Mouse (Mus musculus): ENCODE data around the gene Pik3r6. TPM values are rescaled to one million over a fixed set of nuclear protein-coding genes. Genes with fewer than 3 reads are reported as not detected.

Gene Pik3r6
- polyA plus RNA-seq, 1 experiment: not detected

DNA sequence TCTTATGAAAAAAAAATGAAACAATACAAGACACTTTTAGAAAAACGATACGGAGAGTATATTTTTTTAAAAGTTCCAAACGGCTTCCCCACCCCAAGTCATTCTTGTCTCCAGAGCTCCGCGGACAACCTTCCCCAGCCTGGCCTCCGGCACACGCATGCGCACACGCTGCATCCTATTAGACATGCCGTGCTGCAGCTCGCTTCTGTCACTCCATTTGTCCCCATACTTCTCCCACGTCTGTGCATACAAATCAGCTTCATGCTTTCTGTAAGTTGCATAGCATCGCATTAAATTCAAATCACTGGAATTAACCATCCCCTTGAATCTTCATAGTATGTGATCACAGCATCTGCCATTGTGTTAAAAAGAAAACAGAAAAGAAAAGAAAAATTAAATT lies 80.4 kb downstream of the Pik3r6 start:
- TF ChIP-seq GATA1 (IDR thresholded peaks at IDR 0.05; ENCODE audit: low read length): no peak

DNA sequence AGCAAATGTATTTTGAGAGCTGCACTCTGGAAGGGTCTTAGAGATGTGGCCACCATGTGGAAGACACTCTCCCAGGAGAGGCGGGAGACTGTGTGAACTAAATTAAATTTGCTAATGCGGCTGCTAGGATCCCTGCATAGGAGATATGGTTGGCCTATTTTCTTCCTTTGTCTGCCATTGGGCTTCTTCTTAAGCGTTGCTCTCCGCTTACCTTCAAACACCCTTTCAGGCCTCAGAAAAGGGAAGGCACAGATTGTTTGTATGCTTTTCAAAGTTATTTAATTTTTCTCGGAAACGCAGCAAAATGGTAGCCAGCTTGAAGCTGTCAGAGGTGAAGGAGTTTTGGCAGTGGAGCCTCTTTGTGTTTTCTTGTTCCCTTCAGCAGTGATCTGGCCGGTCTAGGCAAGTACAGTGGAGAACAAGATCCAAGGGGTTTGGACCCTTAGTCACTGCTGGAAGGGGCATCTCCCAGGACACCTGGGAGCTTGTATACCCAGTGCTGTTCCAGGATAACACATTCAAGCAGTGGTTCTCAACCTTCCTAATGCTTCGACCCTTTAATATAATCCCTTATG lies 81.2 kb downstream of the Pik3r6 start:
- TF ChIP-seq GATA1 (IDR thresholded peaks at IDR 0.05; ENCODE audit: low read length): no peak

DNA sequence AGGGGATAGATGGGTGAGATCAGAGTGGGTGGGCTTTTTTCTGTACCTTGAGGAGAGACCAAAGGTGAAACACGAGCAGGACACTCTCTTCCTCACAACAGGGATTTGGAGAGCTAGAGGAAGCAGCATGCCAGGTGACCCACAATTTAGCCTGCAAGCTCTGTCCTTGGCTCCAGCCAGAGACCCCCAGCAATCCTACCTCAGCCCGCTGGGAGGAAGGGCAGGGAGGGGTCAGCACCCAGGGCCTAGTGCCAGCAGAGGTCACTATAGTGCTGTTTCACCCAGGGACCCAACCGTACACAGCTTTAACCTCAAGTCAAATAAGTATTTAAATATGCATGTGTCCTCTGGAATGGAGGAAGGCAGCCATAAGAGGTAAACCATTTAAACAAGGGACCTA lies 83.1 kb downstream of the Pik3r6 start:
- no peak for TF ChIP-seq GATA1 (IDR thresholded peaks at IDR 0.05; ENCODE audit: low read length)

- TF ChIP-seq GATA1 (IDR thresholded peaks at IDR 0.05; ENCODE audit: low read length): no peak
These were observed 83.9 kb downstream of the Pik3r6 start, which contains the start of gene Ccdc42 for GRCm38 (mm10) chr11:68586721-68587120. Gene Ccdc42 (plus strand): TSS chr11:68587021.

- TF ChIP-seq GATA1 (IDR thresholded peaks at IDR 0.05; ENCODE audit: low read length): no peak
These were observed 86.4 kb downstream of the Pik3r6 start for GRCm38 (mm10) chr11:68589055-68589809.

DNA sequence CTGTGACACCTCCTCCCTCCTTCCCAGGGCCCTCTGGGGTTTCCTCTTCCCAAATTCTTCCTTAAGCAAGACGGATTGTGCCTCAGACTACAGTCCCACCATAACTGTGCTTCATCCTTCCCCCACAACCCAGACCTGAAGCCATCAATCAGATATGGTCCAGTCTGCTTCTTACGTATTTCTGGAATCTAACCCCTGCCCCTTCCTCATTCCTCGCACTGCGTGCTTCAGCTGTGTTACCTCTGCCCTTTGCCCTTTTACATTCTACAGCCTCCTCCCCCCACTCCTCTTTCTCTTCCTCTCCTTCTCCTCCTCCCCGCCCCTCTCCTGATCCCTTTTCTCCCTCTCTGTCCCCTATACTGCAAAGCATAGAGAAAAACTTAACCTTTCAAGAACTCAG lies 88.9 kb downstream of the Pik3r6 start:
- TF ChIP-seq GATA1 (IDR thresholded peaks at IDR 0.05; ENCODE audit: low read length): no peak

DNA sequence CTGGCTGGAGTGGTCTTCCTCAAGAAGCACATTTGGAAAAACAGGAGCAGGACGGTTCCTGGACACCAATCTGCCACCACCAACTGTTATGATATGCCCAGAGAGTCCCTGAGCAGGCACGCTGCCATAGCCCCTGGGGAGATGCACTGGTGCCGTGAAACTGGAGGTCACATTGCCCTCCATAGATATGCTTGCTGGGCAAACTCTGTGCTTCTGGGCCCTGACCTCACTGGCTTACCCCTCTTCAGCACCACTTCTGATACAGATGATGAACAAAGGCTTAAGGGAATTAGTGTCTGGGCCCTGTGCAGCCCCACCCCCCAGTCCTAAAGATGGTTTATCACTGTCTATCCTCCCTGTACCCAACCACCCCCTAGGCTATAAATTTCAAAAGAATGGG lies 90.4 kb downstream of the Pik3r6 start:
- TF ChIP-seq GATA1 (IDR thresholded peaks at IDR 0.05; ENCODE audit: low read length): no peak

DNA sequence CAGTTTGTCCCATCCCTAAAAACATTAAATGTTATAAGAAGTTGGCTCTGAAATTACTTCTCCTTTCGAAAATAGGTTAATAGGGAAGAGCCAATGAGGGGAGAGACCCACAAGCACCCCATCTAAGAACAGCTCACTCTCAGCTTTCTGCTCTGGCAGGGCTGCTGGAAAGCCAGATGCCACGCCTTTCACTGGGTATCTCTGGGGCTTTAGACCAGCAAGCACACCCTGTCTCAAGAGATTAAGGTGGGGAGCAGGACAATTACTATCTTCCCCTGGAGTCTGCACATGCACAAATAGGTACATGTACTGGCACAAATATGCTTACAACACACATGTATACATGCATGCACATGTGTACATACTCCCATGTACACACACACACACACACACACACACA lies 95.1 kb downstream of the Pik3r6 start:
- TF ChIP-seq GATA1 (IDR thresholded peaks at IDR 0.05; ENCODE audit: low read length): no peak

DNA sequence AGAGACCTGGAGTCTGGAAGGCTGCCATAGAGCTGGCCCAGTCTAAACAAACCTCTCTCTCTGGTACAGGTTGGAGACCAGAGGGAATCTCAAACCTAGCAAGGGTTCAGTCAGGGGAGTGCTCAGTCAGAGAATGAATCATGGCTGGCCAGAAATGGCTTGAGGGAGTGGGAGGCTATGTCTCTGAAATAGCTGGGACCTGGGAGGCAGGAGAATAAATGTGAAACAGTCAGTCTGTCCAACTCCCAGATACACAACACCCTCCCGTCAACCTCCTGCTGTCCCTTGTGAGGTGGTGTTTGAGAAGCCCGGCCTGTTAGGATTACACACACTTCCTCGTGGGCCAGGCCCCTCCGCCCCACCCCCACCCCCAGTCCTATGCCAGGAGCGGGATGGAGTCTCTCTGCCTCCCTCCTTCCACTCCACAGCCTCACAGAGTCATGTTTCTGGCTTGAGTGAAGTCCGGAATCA lies 97.8 kb downstream of the Pik3r6 start:
- TF ChIP-seq GATA1 (IDR thresholded peaks at IDR 0.05; ENCODE audit: low read length): no peak

DNA sequence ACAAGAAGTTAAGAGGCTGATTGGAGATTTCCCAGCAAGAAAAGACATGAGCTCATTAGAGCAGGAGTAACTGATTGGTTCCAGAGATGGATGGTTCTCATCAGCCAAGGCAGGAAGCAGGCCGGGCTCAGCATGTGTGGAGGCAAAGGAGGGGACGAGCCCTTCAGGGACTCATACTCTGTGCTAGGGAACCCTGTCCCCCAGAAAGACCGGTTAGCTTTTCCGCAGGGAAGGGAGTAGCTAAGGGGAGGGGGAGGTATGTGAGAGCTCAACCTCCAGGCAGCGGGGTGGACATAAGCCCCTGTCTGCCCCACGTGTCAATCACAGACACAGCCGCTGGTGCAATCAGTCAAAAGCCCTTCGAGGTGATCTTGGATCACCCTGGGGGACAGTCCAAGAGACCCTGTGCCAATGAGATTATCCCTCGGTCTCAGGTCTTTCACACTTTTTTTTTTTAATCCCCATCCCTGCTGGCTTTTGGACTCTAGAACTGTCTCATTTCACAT lies 98.7 kb downstream of the Pik3r6 start:
- no peak for TF ChIP-seq GATA1 (IDR thresholded peaks at IDR 0.05; ENCODE audit: low read length)

Other genes with a start within 250 kb of the Pik3r6 start
- not detected in 2 replicates for gene Ntn1, start 102.2 kb upstream of the Pik3r6 start, polyA plus RNA-seq (2012)
- not detected in 2 replicates for gene Pik3r5, start 70.9 kb upstream of the Pik3r6 start, polyA plus RNA-seq (2012)
- gene Mfsd6l, start 53.2 kb downstream of the Pik3r6 start, polyA plus RNA-seq (2012): not detected in 2 replicates
- gene Ccdc42, start 84.0 kb downstream of the Pik3r6 start, polyA plus RNA-seq (2012): not detected in 2 replicates
- not detected in 2 replicates for gene Myh10, start 188.5 kb downstream of the Pik3r6 start, polyA plus RNA-seq (2012)